Mouse (Mus musculus) 416B (cell line): ENCODE measurements around the gene Prim1.

ENCODE experiments used
- DNase-seq: peaks from one replicate; pipeline ENCODE4 v3.0.0; 2011; ENCODE audit warnings: low read depth

Prim1 gene

DNA sequence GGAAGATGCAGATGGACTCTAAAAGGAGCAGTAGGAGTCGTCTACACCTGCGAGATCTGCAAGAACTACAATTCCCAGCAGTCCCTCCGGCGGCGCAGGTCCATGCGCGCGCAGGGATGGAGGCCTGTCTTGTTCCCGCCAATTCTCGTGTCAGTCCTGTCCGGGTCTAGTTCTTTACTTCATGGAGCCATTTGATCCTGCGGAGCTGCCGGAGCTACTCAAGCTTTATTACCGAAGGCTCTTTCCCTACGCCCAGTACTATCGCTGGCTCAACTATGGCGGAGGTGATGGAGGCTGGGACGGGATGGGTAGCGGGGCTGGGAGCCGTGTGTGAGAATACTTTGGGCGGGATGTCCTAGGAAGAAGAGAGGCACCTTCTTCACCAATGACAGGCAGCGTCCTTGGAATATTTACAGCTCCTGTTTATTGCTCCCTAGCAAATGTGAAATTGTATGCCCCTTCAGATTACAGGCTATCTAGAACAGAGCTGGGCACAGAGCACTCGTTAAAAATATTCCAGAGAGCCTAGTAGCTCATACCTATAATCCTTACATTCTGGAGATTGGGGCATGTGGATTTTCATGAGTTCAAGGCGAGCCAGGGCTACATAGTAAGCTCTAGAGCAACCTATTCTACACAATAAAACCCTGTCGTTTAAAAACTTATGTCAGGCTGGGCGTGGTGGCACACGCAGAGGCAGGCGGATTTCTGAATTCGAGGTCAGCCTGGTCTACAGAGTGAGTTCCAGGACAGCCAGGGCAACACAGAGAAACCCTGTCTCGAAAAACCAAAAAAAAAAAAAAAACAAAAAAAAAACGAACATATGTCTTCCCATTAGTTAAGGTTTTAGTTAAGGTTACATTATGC lies at the start of gene Prim1:
Gene Prim1, plus strand, starts transcription at position 101 of the 867 bp plus-strand sequence.
- DNase-seq: peak; percentile 90

- DNase-seq: no peak
These were observed 48.5 kb upstream of the Prim1 start for GRCm38 (mm10) chr10:127966506-127966905.

- DNase-seq: no peak
These were observed 45.1 kb upstream of the Prim1 start for GRCm38 (mm10) chr10:127969820-127970219.

DNA sequence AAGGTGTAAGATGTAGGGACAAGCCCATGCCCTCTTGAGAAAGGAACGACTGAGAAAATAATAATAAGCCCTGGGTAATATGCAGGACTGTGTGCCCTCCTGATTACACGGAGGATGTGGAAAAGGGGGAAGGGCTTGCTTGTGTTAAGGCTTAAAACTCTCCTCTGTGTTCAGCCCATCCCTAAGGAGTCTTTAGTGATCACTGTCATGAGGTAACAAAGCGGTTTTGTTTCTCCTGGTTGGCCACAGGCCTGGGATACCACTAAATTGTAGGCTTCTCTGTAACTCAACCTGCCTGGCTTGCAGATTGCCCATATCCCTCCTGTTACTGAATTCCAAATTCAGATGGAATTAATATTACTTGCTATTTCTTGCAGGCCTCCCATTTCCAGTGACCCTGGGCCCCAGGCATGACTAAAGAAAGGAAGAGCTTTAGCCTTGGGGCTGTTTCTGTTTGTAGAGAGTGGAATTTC lies 44.6 kb upstream of the Prim1 start:
- DNase-seq: no peak

DNA sequence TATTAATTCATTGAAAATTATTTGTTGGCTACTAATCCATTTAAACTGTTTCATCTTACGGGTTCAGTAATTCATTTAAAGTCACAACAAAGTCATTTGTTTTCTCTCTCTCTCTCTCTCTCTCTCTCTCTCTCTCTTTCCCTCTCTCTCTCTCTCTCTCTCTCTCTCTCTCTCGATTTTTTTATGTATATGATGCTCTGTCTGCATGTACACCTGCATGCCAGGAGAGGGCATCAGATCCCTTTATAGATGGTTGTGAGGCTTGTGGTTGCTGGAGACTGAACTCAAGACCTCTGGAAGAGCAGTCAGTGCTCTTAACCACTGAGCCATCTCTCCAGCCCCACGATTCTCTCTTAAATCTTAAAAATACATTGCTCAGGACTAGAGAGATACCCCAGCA lies 43.8 kb upstream of the Prim1 start:
- DNase-seq: peak; percentile 53

GRCm38 (mm10) chr10:127974062-127974461 lies 40.9 kb upstream of the Prim1 start:
- no peak for DNase-seq

- DNase-seq: no peak
These were observed 39.5 kb upstream of the Prim1 start for GRCm38 (mm10) chr10:127975503-127975902.

- DNase-seq: no peak
These were observed 30.3 kb upstream of the Prim1 start for GRCm38 (mm10) chr10:127984650-127985049.

DNA sequence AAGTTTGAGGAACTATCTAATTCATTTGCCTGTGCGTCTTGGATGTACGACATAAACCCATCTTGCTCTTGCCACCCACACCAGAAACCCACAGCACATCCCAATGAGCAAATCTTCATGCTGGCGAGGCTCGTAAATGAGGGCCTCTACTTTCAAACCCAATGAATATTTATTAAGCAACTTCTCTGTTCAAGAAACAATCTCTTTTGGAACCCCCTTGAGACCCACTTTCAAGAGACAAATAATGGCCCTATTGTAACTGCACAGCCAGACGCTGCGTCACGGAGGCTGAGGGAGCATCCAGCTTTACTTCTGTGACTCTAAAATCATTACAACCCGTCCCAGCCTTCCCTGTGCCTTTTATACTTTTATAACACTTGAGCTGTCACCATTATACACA lies 29.4 kb upstream of the Prim1 start:
- DNase-seq: no peak

- no peak for DNase-seq
These were observed 18.3 kb upstream of the Prim1 start for GRCm38 (mm10) chr10:127996690-127997089.

- no peak for DNase-seq
These were observed 16.7 kb upstream of the Prim1 start for GRCm38 (mm10) chr10:127998260-127998659.

DNA sequence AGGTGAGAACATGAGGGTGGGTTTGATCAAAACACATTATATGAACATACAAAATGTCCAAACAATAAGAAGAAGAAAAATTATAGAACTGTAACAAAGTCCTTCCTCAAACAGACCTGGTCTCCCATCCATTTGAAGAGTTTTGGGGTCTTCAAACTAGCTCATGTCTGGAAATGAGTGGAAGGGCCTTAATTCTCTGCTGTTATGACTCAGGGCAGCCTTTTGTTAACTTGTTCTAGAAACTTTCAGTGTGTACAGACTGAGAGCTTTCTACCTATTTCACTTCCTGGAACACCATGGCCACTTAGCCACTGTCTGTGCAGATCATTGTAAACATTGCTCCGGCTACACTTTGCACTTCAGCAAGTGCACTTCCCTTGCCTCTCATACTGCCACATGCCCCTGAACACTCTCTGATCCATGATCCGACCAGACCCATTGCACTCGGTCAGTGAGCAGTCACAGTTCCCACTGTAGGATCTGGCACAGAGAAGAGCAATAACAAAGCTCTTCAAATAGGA lies 11.6 kb upstream of the Prim1 start:
- no peak for DNase-seq

DNA sequence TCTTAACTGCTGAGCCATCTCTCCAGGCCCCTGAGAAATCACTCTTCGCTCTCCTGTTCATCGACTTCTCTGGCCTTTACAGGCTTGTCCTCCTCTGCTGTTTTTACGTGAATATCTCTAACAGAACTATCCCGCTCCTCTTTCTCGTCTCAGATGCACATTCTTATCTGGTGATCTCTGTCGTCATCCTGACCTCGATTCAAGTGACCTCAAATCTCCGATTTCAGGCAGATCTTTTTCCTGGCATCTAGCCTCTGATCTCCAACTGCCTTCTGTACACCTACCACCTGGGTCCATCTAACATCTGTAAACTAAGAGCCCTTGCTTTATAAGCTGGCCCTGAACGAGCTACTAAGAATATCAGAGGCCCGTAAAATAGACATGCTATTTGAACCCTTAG lies 10.1 kb upstream of the Prim1 start:
- no peak for DNase-seq

GRCm38 (mm10) chr10:128005479-128005878 lies 9.5 kb upstream of the Prim1 start:
- no peak for DNase-seq

DNA sequence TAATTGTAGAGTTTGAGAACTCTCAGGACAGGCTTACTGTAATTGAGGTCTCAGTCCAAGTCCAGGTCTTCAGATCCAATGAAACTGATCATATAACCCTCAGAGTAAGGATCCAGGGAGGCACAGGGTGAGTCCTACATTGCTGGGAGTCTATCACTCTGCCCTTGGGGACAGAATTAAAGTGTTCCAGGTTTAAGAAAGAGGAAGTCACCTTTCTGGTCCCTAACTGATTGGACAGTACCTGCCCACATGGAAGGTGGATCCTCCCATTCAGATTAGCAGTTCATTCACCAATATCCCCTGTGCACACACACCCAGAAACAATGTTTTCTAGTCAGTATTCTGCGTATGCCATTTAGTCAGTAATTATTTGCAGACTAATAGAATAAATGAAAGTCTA lies 7.5 kb upstream of the Prim1 start, which contains the start of gene Hsd17b6:
Gene Hsd17b6, minus strand, starts transcription at position 166 of the 400 bp plus-strand sequence.
- no peak for DNase-seq

DNA sequence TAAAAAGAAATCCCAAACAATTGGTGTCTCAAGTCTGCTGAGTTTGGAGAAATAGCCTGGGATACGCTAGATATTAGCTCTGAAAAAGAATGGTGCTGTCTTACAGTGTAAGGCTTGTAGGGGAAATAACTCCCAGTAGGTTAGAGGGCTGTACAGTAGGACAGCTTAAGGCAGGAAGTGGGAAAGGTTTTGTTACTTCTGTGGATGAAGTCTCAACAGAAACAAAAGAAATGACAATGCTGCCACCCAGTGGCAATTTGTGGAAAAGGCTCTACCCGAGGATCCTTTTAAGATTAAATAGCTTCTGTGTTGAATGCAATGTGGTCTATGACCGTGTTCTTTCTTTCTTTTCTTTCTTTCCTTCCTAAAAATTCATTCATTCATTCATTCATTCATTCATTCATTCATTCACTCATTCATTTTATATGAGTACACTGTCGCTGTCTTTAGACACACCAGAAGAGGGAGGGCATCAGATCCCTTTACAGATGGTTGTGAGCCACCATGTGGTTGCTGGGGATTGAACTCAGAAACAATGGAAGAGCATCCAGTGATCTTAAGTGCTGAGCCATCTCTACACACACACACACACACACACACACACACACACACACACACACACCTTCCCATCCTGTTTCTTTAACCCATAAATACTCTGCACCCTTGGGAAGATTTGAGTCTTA lies 6.6 kb upstream of the Prim1 start:
- DNase-seq: peak; percentile 85

DNA sequence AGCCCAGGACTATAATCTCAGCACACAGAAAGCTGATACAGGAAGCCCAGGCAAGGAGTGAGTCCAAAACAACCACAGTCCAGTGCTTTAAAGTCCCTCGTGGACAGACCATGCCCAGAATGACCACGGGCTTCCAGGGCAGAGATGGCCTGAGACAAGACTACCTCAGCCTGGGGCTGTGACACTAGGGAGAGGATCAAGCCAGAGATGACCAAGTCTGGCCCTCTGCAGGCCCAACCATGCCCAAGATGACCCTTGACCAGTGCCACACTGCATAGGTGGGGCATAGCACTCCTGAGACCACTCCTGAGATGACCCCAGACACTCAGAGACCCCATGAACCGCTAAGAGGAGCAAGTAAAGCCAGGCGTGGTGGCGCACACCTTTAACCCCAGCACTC lies 5.2 kb upstream of the Prim1 start:
- no peak for DNase-seq

DNA sequence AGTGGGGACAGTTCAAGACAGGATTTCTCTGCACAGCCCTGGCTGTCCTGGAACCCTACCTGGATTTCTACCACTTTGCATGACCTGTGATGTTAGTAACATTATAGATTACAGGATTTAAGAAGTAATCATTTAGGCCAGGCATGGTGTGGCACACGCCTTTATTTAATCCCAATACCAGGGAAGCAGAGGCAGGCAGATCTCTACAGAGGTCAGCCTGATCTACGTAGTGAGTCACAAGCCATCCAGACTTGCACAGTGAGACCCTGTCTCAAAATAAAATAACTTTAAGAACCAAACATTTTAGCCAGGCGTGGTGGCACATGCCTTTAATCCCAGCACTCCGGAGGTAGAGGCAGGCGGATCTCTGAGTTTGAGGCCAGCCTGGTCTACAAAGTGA lies 7.2 kb downstream of the Prim1 start:
- DNase-seq: no peak

GRCm38 (mm10) chr10:128023496-128023895 lies 8.5 kb downstream of the Prim1 start:
- DNase-seq: no peak

DNA sequence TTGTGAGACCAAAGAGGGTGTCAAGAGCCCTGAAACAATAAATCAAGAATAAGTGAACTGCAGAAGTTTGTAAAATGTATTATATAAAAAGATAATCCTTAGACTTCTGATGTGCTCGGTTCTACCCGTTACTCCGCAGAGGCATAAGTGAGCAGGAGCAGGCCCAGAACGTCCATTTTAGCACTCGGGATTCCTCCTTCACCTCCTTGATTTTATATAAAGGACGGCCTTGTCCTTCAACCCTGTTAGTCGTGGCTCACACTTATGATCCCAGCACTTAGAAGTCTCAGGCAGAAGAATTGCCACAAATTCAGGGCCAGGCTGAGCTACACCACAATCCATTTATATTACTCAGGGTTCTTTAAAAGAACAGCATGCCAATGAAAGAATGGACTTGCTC lies 15.0 kb downstream of the Prim1 start:
- DNase-seq: no peak

GRCm38 (mm10) chr10:128030860-128031259 lies 15.9 kb downstream of the Prim1 start:
- DNase-seq: no peak

DNA sequence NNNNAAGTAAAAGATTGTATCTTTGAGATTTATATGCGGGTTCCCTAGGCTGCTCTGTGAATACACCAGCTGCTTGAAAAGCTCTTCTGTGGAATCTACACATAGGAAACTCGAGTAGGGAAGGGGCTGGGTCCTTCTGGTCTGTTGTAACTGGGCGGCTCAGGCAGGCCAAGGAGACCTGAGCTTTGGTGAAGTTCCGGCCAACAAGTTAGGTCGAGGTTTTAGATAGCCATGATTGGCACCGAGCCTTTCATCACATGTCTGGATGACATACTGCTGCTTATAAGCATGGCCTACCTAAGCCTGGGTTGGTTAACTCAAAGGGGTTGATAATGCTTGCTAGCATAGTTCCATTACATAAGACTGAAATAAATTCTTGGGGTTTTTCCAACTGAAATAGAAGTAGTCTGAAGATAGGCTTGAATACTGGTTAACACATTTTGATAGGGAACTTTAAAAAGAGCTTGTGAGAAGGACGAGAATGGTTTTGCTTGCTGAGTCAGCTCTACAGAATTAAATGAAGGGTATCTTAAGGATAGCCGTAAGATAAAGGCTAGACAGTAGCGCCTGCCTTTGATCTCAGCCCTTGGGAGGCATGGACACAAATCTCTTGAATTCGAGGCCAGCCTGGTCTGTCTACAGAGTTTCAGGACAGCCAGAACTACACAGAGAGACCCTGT lies 21.9 kb downstream of the Prim1 start:
- DNase-seq: peak; percentile 90
